Mouse (Mus musculus) stomach, embryonic 16.5 days (tissue): ENCODE results near the gene Ttc39b. TPM values are rescaled to one million over a fixed set of nuclear protein-coding genes. Genes with fewer than 3 reads are reported as not detected.
"Not testable (repeated sequence)": the region's sequence is repeated elsewhere in the genome, so short reads cannot be mapped to it uniquely, and the experiment has no call there.

Experiments used
- ATAC-seq: fragments of 200-750 bp; cut with Nextera tagmentation; 2 replicates; pipeline ENCODE4 v1.8.0; 2017; ENCODE audit warnings: moderate number of reproducible peaks, moderate TSS enrichment; ENCODE audit not compliant: insufficient read depth, low FRiP score
- H3K27ac ChIP-seq: fragments of 300-500 bp; sonication (generic); 2 replicates; pipeline ENCODE4 v1.5.1; 2014; ENCODE audit warnings: low read length
- H3K27me3 ChIP-seq: fragments of 300-500 bp; sonication (generic); 2 replicates; pipeline ENCODE4 v1.6.1; 2014; ENCODE audit warnings: low read length, control low read depth, mixed read lengths; ENCODE audit not compliant: control insufficient read depth, insufficient read depth
- H3K36me3 ChIP-seq: fragments of 300-500 bp; sonication (generic); 2 replicates; pipeline ENCODE4 v1.6.1; 2014; ENCODE audit warnings: low read length; ENCODE audit not compliant: control insufficient read depth, insufficient read depth
- H3K4me1 ChIP-seq: fragments of 300-500 bp; sonication (generic); 2 replicates; pipeline ENCODE4 v1.6.1; 2014; ENCODE audit warnings: low read length, control low read depth, mixed read lengths; ENCODE audit not compliant: control insufficient read depth, insufficient read depth
- H3K4me2 ChIP-seq: fragments of 300-500 bp; sonication (generic); 2 replicates; pipeline ENCODE4 v1.6.1; 2014; ENCODE audit warnings: low read depth, low read length, mixed read lengths
- H3K4me3 ChIP-seq: fragments of 300-500 bp; sonication (generic); replicated peaks from 2 replicates; pipeline ENCODE4 v1.5.1; 2014; ENCODE audit warnings: mild to moderate bottlenecking, low read length
- H3K9ac ChIP-seq: fragments of 300-500 bp; sonication (generic); 2 replicates; pipeline ENCODE4 v1.6.1; 2014; ENCODE audit warnings: low read length
- H3K9me3 ChIP-seq: fragments of 300-500 bp; sonication (generic); replicated peaks from 2 replicates; pipeline ENCODE4 v1.6.1; 2016; ENCODE audit warnings: low read length, control low read depth; ENCODE audit not compliant: control insufficient read depth
- WGBS: fragments of 180-500 bp; shearing (Covaris S2); extraction: QIAGEN DNeasy Blood & Tissue Kit; methylation state at CpG from one replicate; pipeline ENCODE4 v1.1.7; 2014; 5-methylcytosine and 5-hydroxymethylcytosine counted together
- polyA plus RNA-seq: library from polyadenylated mRNA; unstranded; fragments of >200 nt; fragmentation: Nextera tagmentation; extraction: Ambion mirVana; gene quantifications from 2 replicates; pipeline ENCODE4 v1.2.1, GENCODE M21; 2015

Gene Ttc39b
- polyA plus RNA-seq, 1 experiment from 2014 or later, result 5.0 TPM

GRCm38 (mm10) chr4:83254941-83255340 lies 69.1 kb downstream of the Ttc39b start:
- H3K27me3 ChIP-seq, result no peaks in the 10 kb centered on the region
- 77% methylated on average over 10 of the region's 10 CpGs for WGBS
- H3K36me3 ChIP-seq, result no peaks in the 10 kb centered on the region
- no peaks in the 10 kb centered on the region for H3K4me1 ChIP-seq
- H3K9me3 ChIP-seq, result no peaks in the 10 kb centered on the region
- H3K4me3 ChIP-seq, result no peak overlapping the region
- no peak for ATAC-seq
- H3K27ac ChIP-seq, result no peak overlapping the region
- H3K4me2 ChIP-seq, result no peak overlapping the region
- no peak overlapping the region for H3K9ac ChIP-seq

GRCm38 (mm10) chr4:83253679-83254078 lies 70.4 kb downstream of the Ttc39b start:
- H3K9ac ChIP-seq, result no peak overlapping the region
- no peak for ATAC-seq
- H3K36me3 ChIP-seq, result no peaks in the 10 kb centered on the region
- 90% methylated on average over 6 of the region's 6 CpGs for WGBS
- H3K27me3 ChIP-seq, result no peaks in the 10 kb centered on the region
- H3K27ac ChIP-seq, result no peak overlapping the region
- H3K9me3 ChIP-seq, result no peaks in the 10 kb centered on the region
- no peak overlapping the region for H3K4me2 ChIP-seq
- H3K4me1 ChIP-seq, result no peaks in the 10 kb centered on the region
- H3K4me3 ChIP-seq, result no peak overlapping the region

GRCm38 (mm10) chr4:83243706-83244105 lies 80.3 kb downstream of the Ttc39b start:
- ATAC-seq, result no peak
- Histone ChIP-seq H3K27me3 (no peaks in the 10 kb centered on the region), H3K4me3 (no peak overlapping the region), H3K27ac (no peak overlapping the region), H3K9me3 (no peaks in the 10 kb centered on the region), H3K4me1 (no peaks in the 10 kb centered on the region), H3K4me2 (no peak overlapping the region), H3K36me3 (no peaks in the 10 kb centered on the region), H3K9ac (no peak overlapping the region)
- 85% methylated on average over 10 of the region's 10 CpGs for WGBS

- no peaks in the 10 kb centered on the region for H3K36me3 ChIP-seq
- ATAC-seq, result no peak
- H3K9me3 ChIP-seq, result no peaks in the 10 kb centered on the region
- H3K27me3 ChIP-seq, result no peaks in the 10 kb centered on the region
- WGBS, result 62% methylated on average over 5 of the region's 5 CpGs
- H3K4me3 ChIP-seq, result no peak overlapping the region
- H3K4me2 ChIP-seq, result no peak overlapping the region
- no peak overlapping the region for H3K27ac ChIP-seq
- H3K4me1 ChIP-seq, result no peaks in the 10 kb centered on the region
- H3K9ac ChIP-seq, result no peak overlapping the region
Observed at GRCm38 (mm10) chr4:83241630-83242029, 82.4 kb downstream of the Ttc39b start.

GRCm38 (mm10) chr4:83237656-83238055 lies 86.4 kb downstream of the Ttc39b start:
- ATAC-seq, result no peak
- 54% methylated on average over 5 of the region's 5 CpGs for WGBS
- no peak overlapping the region for H3K9ac ChIP-seq

GRCm38 (mm10) chr4:83235304-83235703 lies 88.8 kb downstream of the Ttc39b start:
- H3K4me1 ChIP-seq, H3K27me3 ChIP-seq, H3K36me3 ChIP-seq, H3K4me2 ChIP-seq, H3K27ac ChIP-seq, H3K9me3 ChIP-seq, H3K9ac ChIP-seq, ATAC-seq, H3K4me3 ChIP-seq: not testable (repeated sequence)
- 70% methylated on average over 1 of the region's 3 CpGs for WGBS

More at GRCm38 (mm10) chr4:83237656-83238055, 86.4 kb downstream of the Ttc39b start:
- Histone ChIP-seq H3K27me3 (no peaks in the 10 kb centered on the region), H3K27ac (no peak overlapping the region), H3K36me3 (no peaks in the 10 kb centered on the region), H3K9me3 (no peaks in the 10 kb centered on the region), H3K4me3 (no peak overlapping the region), H3K4me2 (no peak overlapping the region), H3K4me1 (no peaks in the 10 kb centered on the region; the same call in 1 of the 2 replicates)

- no peak for ATAC-seq
Observed at GRCm38 (mm10) chr4:83234739-83235138, 89.3 kb downstream of the Ttc39b start.

GRCm38 (mm10) chr4:83234132-83234531 lies 89.9 kb downstream of the Ttc39b start:
- WGBS, result 91% methylated on average over 7 of the region's 7 CpGs
- H3K4me2 ChIP-seq, result no peak overlapping the region

More at GRCm38 (mm10) chr4:83234739-83235138, 89.3 kb downstream of the Ttc39b start:
- no peak overlapping the region for H3K4me2 ChIP-seq
- H3K27ac ChIP-seq, result no peak overlapping the region
- no peak overlapping the region for H3K9ac ChIP-seq
- no peaks in the 10 kb centered on the region for H3K9me3 ChIP-seq
- H3K27me3 ChIP-seq, result no peaks in the 10 kb centered on the region
- no peaks in the 10 kb centered on the region; the same call in none of the 2 replicates for H3K4me1 ChIP-seq
- no peak overlapping the region for H3K4me3 ChIP-seq
- WGBS, result 75% methylated on average over 11 of the region's 11 CpGs
- no peaks in the 10 kb centered on the region for H3K36me3 ChIP-seq

GRCm38 (mm10) chr4:83233181-83234123 lies 90.6 kb downstream of the Ttc39b start:
- H3K27ac ChIP-seq, result peak overlapping the region; percentile 54; the same call in 1 of the 2 replicates
- no peaks in the 10 kb centered on the region for H3K9me3 ChIP-seq
- no peaks in the 10 kb centered on the region for H3K27me3 ChIP-seq
- H3K4me3 ChIP-seq, result no peak overlapping the region
- no peaks in the 10 kb centered on the region; the same call in none of the 2 replicates for H3K4me1 ChIP-seq
- no peak overlapping the region for H3K9ac ChIP-seq
- H3K36me3 ChIP-seq, result no peaks in the 10 kb centered on the region
- no peak overlapping the region; the same call in 1 of the 2 replicates for H3K4me2 ChIP-seq
- 69% methylated on average over 22 of the region's 22 CpGs for WGBS
- ATAC-seq, result no peak

More at GRCm38 (mm10) chr4:83234132-83234531, 89.9 kb downstream of the Ttc39b start:
- H3K27me3 ChIP-seq, result no peaks in the 10 kb centered on the region
- no peak overlapping the region for H3K27ac ChIP-seq
- H3K36me3 ChIP-seq, result no peaks in the 10 kb centered on the region
- no peak overlapping the region for H3K9ac ChIP-seq
- no peak overlapping the region for H3K4me3 ChIP-seq
- no peaks in the 10 kb centered on the region; the same call in none of the 2 replicates for H3K4me1 ChIP-seq
- H3K9me3 ChIP-seq, result no peaks in the 10 kb centered on the region
- ATAC-seq, result no peak
